Mouse (Mus musculus) stomach, embryonic 14.5 days (tissue): ENCODE results near the gene Clec16a. TPM values are rescaled to one million over a fixed set of nuclear protein-coding genes. Genes with fewer than 3 reads are reported as not detected.

Source experiments
- ATAC-seq: fragments of 200-750 bp; cut with Nextera tagmentation; 2 replicates; pipeline ENCODE4 v1.8.0; 2017; ENCODE audit warnings: low read depth, moderate TSS enrichment; ENCODE audit not compliant: insufficient number of reproducible peaks, insufficient read depth, low FRiP score
- H3K27ac ChIP-seq: fragments of 300-500 bp; sonication (generic); 2 replicates; pipeline ENCODE4 v1.5.1; 2014; ENCODE audit warnings: mild to moderate bottlenecking, low read length, moderate library complexity, mixed read lengths
- H3K27me3 ChIP-seq: fragments of 300-500 bp; sonication (generic); 2 replicates; pipeline ENCODE4 v1.6.1; 2014; ENCODE audit warnings: low read length, control low read depth, mixed read lengths; ENCODE audit not compliant: control insufficient read depth, insufficient read depth
- H3K36me3 ChIP-seq: fragments of 300-500 bp; sonication (generic); 2 replicates; pipeline ENCODE4 v1.6.1; 2014; ENCODE audit warnings: mild to moderate bottlenecking, control low read depth, low read length, moderate library complexity, mixed read lengths; ENCODE audit not compliant: control insufficient read depth, insufficient read depth
- H3K4me1 ChIP-seq: fragments of 300-500 bp; sonication (generic); 2 replicates; pipeline ENCODE4 v1.6.1; 2014; ENCODE audit warnings: low read length, control low read depth, mixed read lengths; ENCODE audit not compliant: control insufficient read depth, insufficient read depth
- H3K4me2 ChIP-seq: fragments of 300-500 bp; sonication (generic); replicated peaks from 2 replicates; pipeline ENCODE4 v1.6.1; 2014; ENCODE audit warnings: low read depth, low read length, control low read depth
- H3K4me3 ChIP-seq: fragments of 300-500 bp; sonication (generic); 2 replicates; pipeline ENCODE4 v1.5.1; 2014; ENCODE audit warnings: low read depth, low read length, control low read depth
- H3K9ac ChIP-seq: fragments of 300-500 bp; sonication (generic); replicated peaks from 2 replicates; pipeline ENCODE4 v1.6.1; 2014; ENCODE audit warnings: low read depth, mild to moderate bottlenecking, control low read depth, low read length, moderate library complexity, mixed read lengths
- H3K9me3 ChIP-seq: fragments of 300-500 bp; sonication (generic); 2 replicates; pipeline ENCODE4 v1.6.1; 2016; ENCODE audit warnings: low read depth, low read length, control low read depth; ENCODE audit not compliant: control insufficient read depth
- WGBS: fragments of 180-500 bp; shearing (Covaris S2); extraction: QIAGEN DNeasy Blood & Tissue Kit; methylation state at CpG from one replicate; pipeline ENCODE4 v1.1.7; 2014; 5-methylcytosine and 5-hydroxymethylcytosine counted together
- polyA plus RNA-seq: library from polyadenylated mRNA; unstranded; fragments of >200 nt; fragmentation: Nextera tagmentation; extraction: Ambion mirVana; gene quantifications from 2 replicates; pipeline ENCODE4 v1.2.1, GENCODE M21; 2014

Gene Clec16a
- polyA plus RNA-seq, 1 experiment from 2014 or later, result 38.9 TPM

- H3K27ac ChIP-seq, result no peak overlapping the region
- WGBS, result 74% methylated on average over 6 of the region's 6 CpGs
- H3K9ac ChIP-seq, result no peak overlapping the region
- no peak overlapping the region for H3K4me3 ChIP-seq
- H3K4me2 ChIP-seq, result no peak overlapping the region
- H3K27me3 ChIP-seq, result no peaks in the 10 kb centered on the region
- ATAC-seq, result 0 out of 2 replicates have a peak, but pooled peaks have one; percentile 26
- H3K36me3 ChIP-seq, result no peaks in the 10 kb centered on the region
- peaks cover 12% of the 10 kb centered on the region for H3K4me1 ChIP-seq
- H3K9me3 ChIP-seq, result no peaks in the 10 kb centered on the region
Observed at GRCm38 (mm10) chr16:10689748-10690318, 144.7 kb downstream of the Clec16a start.

DNA sequence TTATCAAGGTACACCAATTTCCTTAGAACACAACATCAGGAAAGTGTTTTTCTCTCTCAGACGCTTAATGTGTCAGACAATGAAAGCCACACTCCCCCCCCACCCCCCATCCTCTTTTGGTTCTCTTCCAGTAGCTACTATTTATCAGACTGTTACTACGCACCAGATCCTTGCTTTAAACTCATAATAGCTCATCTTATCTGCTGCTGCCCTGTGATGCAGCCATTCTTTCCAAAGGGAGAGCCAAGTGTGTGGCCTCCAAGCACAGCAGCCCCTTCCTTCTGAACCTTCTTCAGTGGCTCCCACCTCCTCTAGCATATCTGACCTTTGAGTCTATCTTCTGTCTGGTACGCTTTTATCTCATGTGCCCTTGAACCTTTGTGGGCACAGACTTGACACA, 145.3 kb downstream of the Clec16a start:
- peaks cover 12% of the 10 kb centered on the region for H3K4me1 ChIP-seq
- no peaks in the 10 kb centered on the region for H3K36me3 ChIP-seq
- H3K4me3 ChIP-seq, result no peak overlapping the region
- H3K27ac ChIP-seq, result no peak overlapping the region
- no peaks in the 10 kb centered on the region for H3K9me3 ChIP-seq
- H3K4me2 ChIP-seq, result no peak overlapping the region
- no peak overlapping the region for H3K9ac ChIP-seq
- 79% methylated on average over 3 of the region's 3 CpGs for WGBS
- no peak for ATAC-seq
- H3K27me3 ChIP-seq, result no peaks in the 10 kb centered on the region

DNA sequence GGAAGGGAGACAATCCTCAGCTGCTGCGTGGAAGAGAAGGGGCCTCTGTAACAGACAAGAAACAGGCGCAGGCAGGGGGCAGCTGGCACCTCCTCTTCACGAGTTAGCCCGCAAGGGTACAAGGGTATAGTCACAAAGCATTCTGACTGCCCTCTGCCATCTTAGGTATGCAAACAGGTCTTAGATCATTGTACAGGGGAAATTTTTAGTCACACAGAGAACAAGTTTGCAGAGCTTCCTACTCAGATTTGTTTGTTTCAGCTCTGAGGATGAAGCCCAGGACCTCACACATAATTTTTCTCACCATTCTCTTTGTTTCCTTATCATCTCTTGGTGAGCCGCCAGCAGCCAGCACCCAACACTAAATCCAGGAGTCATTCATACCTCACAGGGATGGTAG, 146.6 kb downstream of the Clec16a start:
- Histone ChIP-seq H3K4me2 (no peak overlapping the region), H3K36me3 (no peaks in the 10 kb centered on the region), H3K9me3 (no peaks in the 10 kb centered on the region), H3K4me3 (no peak overlapping the region), H3K27ac (no peak overlapping the region), H3K27me3 (no peaks in the 10 kb centered on the region), H3K4me1 (peaks cover 12% of the 10 kb centered on the region), H3K9ac (no peak overlapping the region)
- no peak for ATAC-seq
- 74% methylated on average over 5 of the region's 5 CpGs for WGBS

DNA sequence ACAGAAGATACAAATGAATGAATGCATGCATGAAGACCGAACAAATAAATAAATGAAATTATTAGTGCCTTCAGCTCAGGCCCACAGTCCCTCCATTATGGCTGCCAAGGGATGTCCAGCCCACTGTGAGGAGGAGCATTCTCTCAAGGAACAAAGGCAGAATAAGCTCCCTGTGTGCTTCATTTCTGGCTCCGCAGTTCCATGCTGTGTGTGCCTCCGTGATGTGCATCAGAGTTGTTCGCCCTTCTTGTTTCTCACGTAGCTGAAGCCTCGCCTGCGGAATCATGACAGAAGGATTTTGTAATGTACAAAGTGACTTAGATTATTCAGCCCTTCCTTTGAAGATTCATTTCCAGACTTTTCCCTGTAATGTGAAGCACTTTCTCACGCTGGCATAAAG, 147.7 kb downstream of the Clec16a start:
- Histone ChIP-seq H3K4me2 (no peak overlapping the region), H3K9me3 (no peaks in the 10 kb centered on the region), H3K4me3 (no peak overlapping the region), H3K27me3 (no peaks in the 10 kb centered on the region), H3K9ac (no peak overlapping the region), H3K4me1 (peaks cover 12% of the 10 kb centered on the region), H3K36me3 (no peaks in the 10 kb centered on the region), H3K27ac (no peak overlapping the region)
- 97% methylated on average over 8 of the region's 8 CpGs for WGBS
- ATAC-seq, result no peak

- 68% methylated on average over 1 of the region's 1 CpGs for whole genome bisulfite sequencing
- H3K9ac ChIP-seq, result no peak overlapping the region
- H3K36me3 ChIP-seq, result no peaks in the 10 kb centered on the region
- no peak overlapping the region for H3K4me3 ChIP-seq
- H3K4me1 ChIP-seq, result peaks cover 12% of the 10 kb centered on the region
- no peaks in the 10 kb centered on the region for H3K9me3 ChIP-seq
- no peak overlapping the region for H3K4me2 ChIP-seq
- no peak overlapping the region for H3K27ac ChIP-seq
- no peak for ATAC-seq
- no peaks in the 10 kb centered on the region for H3K27me3 ChIP-seq
Observed at GRCm38 (mm10) chr16:10693424-10693823, 148.3 kb downstream of the Clec16a start.

- 0 out of 2 replicates have a peak, but pooled peaks have one; percentile 26 for ATAC-seq
- no peaks in the 10 kb centered on the region for H3K36me3 ChIP-seq
- H3K27ac ChIP-seq, result no peak overlapping the region
- WGBS, result 29% methylated on average over 11 of the region's 11 CpGs
- H3K4me1 ChIP-seq, result peaks cover 12% of the 10 kb centered on the region
- no peak overlapping the region for H3K9ac ChIP-seq
- 0 out of 2 replicates have a peak overlapping the region, but pooled peaks have one; percentile 4 for H3K4me2 ChIP-seq
- no peaks in the 10 kb centered on the region for H3K9me3 ChIP-seq
- no peaks in the 10 kb centered on the region for H3K27me3 ChIP-seq
- H3K4me3 ChIP-seq, result no peak overlapping the region
Observed at GRCm38 (mm10) chr16:10694414-10694851, 149.3 kb downstream of the Clec16a start.

DNA sequence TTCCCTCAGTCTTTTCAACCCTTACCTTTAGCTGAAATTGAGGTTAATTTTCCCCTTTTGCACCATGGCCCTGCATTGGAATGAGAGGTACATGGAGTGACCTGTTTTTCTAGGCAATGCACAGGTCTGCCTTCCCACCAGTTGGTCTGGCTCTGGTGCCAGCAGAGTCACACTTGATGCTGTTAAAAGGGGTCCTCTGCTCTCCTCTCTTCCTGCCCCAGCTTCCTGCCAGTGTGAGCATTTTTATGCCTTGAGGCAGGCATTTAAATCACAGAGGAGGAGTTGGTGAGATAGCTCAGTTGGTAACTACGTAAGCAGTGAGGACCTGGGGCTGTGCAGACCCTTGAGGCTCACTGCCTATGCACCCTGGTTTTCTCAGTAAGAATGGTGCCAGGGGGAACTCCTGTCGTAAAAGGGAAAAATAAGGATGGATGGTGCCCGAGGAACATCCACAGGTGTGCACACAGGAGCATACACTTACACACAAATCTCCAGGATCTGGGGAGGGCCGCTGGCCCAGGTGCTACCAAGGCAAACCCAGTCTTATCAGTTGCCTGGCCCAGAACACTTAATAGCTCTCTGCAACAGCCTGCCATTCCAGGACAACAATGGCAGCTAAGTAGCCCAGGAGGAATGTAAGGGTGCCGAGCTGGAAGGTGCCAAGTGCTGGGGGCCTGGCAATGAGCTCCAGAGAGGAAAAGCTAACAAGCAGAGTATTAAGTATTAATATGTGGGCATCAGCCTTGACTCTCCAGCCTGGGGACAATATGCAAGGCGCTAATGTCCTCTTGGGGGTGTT, 152.9 kb downstream of the Clec16a start:
- Histone ChIP-seq H3K4me3 (no peak overlapping the region), H3K36me3 (no peaks in the 10 kb centered on the region), H3K4me1 (peaks cover 7% of the 10 kb centered on the region), H3K4me2 (no peak overlapping the region), H3K9ac (no peak overlapping the region), H3K27ac (no peak overlapping the region), H3K27me3 (no peaks in the 10 kb centered on the region), H3K9me3 (no peaks in the 10 kb centered on the region)
- WGBS, result 78% methylated on average over 6 of the region's 6 CpGs
- ATAC-seq, result no peak

- whole genome bisulfite sequencing, result 71% methylated on average over 3 of the region's 3 CpGs
- no peaks in the 10 kb centered on the region for H3K9me3 ChIP-seq
- H3K4me2 ChIP-seq, result no peak overlapping the region
- peaks cover 4% of the 10 kb centered on the region for H3K4me1 ChIP-seq
- no peak for ATAC-seq
- H3K27me3 ChIP-seq, result no peaks in the 10 kb centered on the region
- no peak overlapping the region for H3K9ac ChIP-seq
- H3K36me3 ChIP-seq, result no peaks in the 10 kb centered on the region
- no peak overlapping the region for H3K27ac ChIP-seq
- H3K4me3 ChIP-seq, result no peak overlapping the region
Observed at GRCm38 (mm10) chr16:10699316-10699715, 154.2 kb downstream of the Clec16a start.
